25 mouse cellular contexts compared by ENCODE assay signal in genomic region chr11:100500241-100500640, GRCm38 (mm10). TPM values are rescaled to one million over a fixed set of nuclear protein-coding genes. Genes with fewer than 3 reads are reported as not detected.
DNase-seq lines count a peak whose midpoint lies in the region; ATAC-seq and TF ChIP-seq lines count a peak whose summit lies in the region.
"Had no signal": no experiment of that assay in that cellular context is flagged by ENCODE, and none has a peak within 500 bp of the region (broad histone marks: within the 10 kb centered on the region; RNA-seq: fewer than 3 reads in every experiment).

No protein-coding gene starts in this region.

- no peak for ATAC-seq in liver, postnatal 0 days
- ATAC-seq in liver, embryonic 11.5 days (replicated peaks; ENCODE audit: low FRiP score): peak; percentile 73
- peak; percentile 77 for ATAC-seq in liver, embryonic 12.5 days
- ATAC-seq in megakaryocyte-erythroid progenitor cell, adult 5-6 weeks (replicated peaks; ENCODE audit: low FRiP score, low TSS enrichment, poor library complexity, severe bottlenecking): 0 out of 2 replicates have a peak, but pooled peaks have one; percentile 19
- ATAC-seq: CD4-positive, CD25-positive, alpha-beta regulatory T cell, adult 4 months; forebrain, embryonic 13.5 days; forebrain, embryonic 16.5 days; hindbrain, embryonic 16.5 days had no signal

- peak; percentile 24 for DNase-seq in liver
- DNase-seq in liver, postnatal 0 days: no peak
- DNase-seq in liver, embryonic 11.5 days (ENCODE audit: low spot score): no peak
- no peak for DNase-seq in adrenal gland, adult (ENCODE audit: inconsistent age in 2 of 2, low spot score in 1 of 2)
- DNase-seq: adrenal gland, postnatal 10 days; adrenal gland, postnatal 36 days; cerebellum, adult 18-20 months; cerebellum, adult 9-10 months; cerebellum, postnatal 14 days; gastrocnemius, adult 2 months; gastrocnemius, postnatal 14 days; heart, adult 11 months; heart, postnatal 10 days; heart, postnatal 36 days had no signal

- no peak overlapping the region for H3K27ac ChIP-seq in liver, postnatal 0 days (ENCODE audit: low read depth)
- H3K27ac ChIP-seq in liver, embryonic 11.5 days (ENCODE audit: low read depth, low read length): peak overlapping the region; percentile 29; the same call in 1 of the 2 replicates
- H3K27ac ChIP-seq in liver, embryonic 12.5 days: no peak overlapping the region
- H3K27ac ChIP-seq: forebrain, embryonic 13.5 days; gastrocnemius, adult 2 months; heart, embryonic 15.5 days; hindbrain, embryonic 10.5 days; hindbrain, embryonic 13.5 days had no signal

- H3K36me3 ChIP-seq in liver, postnatal 0 days (replicated peaks; ENCODE audit: insufficient read depth, low read length): peaks cover 87% of the 10 kb centered on the region
- H3K36me3 ChIP-seq in liver, embryonic 11.5 days (ENCODE audit: control insufficient read depth, insufficient read depth, low read length): peaks cover 58% of the 10 kb centered on the region
- H3K36me3 ChIP-seq in liver, embryonic 12.5 days: peaks cover 100% of the 10 kb centered on the region

- no peak for TF ChIP-seq CTCF in liver, postnatal 0 days (IDR thresholded peaks at IDR 0.05; ENCODE audit: low read depth)

- no peaks in the 10 kb centered on the region for H3K9me3 ChIP-seq in liver, postnatal 0 days (ENCODE audit: low read length)
- H3K9me3 ChIP-seq in liver, embryonic 11.5 days (ENCODE audit: control insufficient read depth, low read length): no peaks in the 10 kb centered on the region
- no peaks in the 10 kb centered on the region for H3K9me3 ChIP-seq in liver, embryonic 12.5 days (replicated peaks)
- H3K9me3 ChIP-seq: forebrain, embryonic 10.5 days; forebrain, embryonic 13.5 days; heart, embryonic 12.5 days; heart, embryonic 15.5 days; hindbrain, embryonic 10.5 days; hindbrain, embryonic 13.5 days had no signal

- WGBS in liver, postnatal 0 days (ENCODE audit: insufficient replicate concordance): 56% methylated on average over 3 of the region's 3 CpGs
- 57% methylated on average over 3 of the region's 3 CpGs for WGBS in liver, embryonic 11.5 days
- 40% methylated on average over 3 of the region's 3 CpGs for WGBS in liver, embryonic 12.5 days (ENCODE audit: insufficient replicate concordance)

- no peaks in the 10 kb centered on the region for H3K4me1 ChIP-seq in liver, postnatal 0 days (ENCODE audit: insufficient read depth)
- peaks cover 11% of the 10 kb centered on the region for H3K4me1 ChIP-seq in liver, embryonic 11.5 days (replicated peaks; ENCODE audit: control insufficient read depth, insufficient read depth, low read length)
- peaks cover 28% of the 10 kb centered on the region for H3K4me1 ChIP-seq in liver, embryonic 12.5 days
- H3K4me1 ChIP-seq: heart, embryonic 15.5 days; hindbrain, embryonic 13.5 days had no signal

- TF ChIP-seq EP300 in liver, postnatal 0 days (IDR thresholded peaks at IDR 0.05; ENCODE audit: low read depth): no peak

- no peak overlapping the region for H3K4me3 ChIP-seq in liver, postnatal 0 days (ENCODE audit: low read depth, low read length)
- no peak overlapping the region for H3K4me3 ChIP-seq in liver, embryonic 11.5 days (ENCODE audit: low read depth, low read length)
- no peak overlapping the region for H3K4me3 ChIP-seq in liver, embryonic 12.5 days
- H3K4me3 ChIP-seq: forebrain, embryonic 10.5 days; forebrain, embryonic 13.5 days; gastrocnemius, adult 2 months; heart, embryonic 12.5 days; heart, embryonic 15.5 days; hindbrain, embryonic 10.5 days; hindbrain, embryonic 13.5 days had no signal

- H3K9ac ChIP-seq in liver, postnatal 0 days (replicated peaks): no peak overlapping the region
- no peak overlapping the region for H3K9ac ChIP-seq in liver, embryonic 11.5 days (ENCODE audit: low read depth, low read length)
- no peak overlapping the region for H3K9ac ChIP-seq in liver, embryonic 12.5 days
- H3K9ac ChIP-seq: forebrain, embryonic 13.5 days; heart, embryonic 12.5 days; heart, embryonic 15.5 days; hindbrain, embryonic 13.5 days had no signal

- H3K4me2 ChIP-seq in liver, postnatal 0 days (ENCODE audit: low read depth, low read length): no peak overlapping the region
- no peak overlapping the region for H3K4me2 ChIP-seq in liver, embryonic 11.5 days
- H3K4me2 ChIP-seq in liver, embryonic 12.5 days: no peak overlapping the region
- H3K4me2 ChIP-seq: forebrain, embryonic 13.5 days; heart, embryonic 12.5 days; heart, embryonic 15.5 days; hindbrain, embryonic 13.5 days had no signal

- no peaks in the 10 kb centered on the region for H3K27me3 ChIP-seq in liver, postnatal 0 days (ENCODE audit: insufficient read depth, low read length)
- no peaks in the 10 kb centered on the region for H3K27me3 ChIP-seq in liver, embryonic 11.5 days (replicated peaks; ENCODE audit: control insufficient read depth, insufficient read depth, low read length)
- no peaks in the 10 kb centered on the region for H3K27me3 ChIP-seq in liver, embryonic 12.5 days (replicated peaks)
- H3K27me3 ChIP-seq: forebrain, embryonic 13.5 days; heart, embryonic 12.5 days; heart, embryonic 15.5 days; hindbrain, embryonic 13.5 days had no signal

RNA-seq across cellular contexts. Expression of gene Acly, which starts 27.6 kb away (rescaled TPM):
- polyA plus RNA-seq in liver, postnatal 0 days (2015; fragmentation: Nextera tagmentation; extraction: Ambion mirVana): 24.4 and 29.8 TPM in 2 replicates
- 159 and 194 TPM in 2 replicates for polyA plus RNA-seq in liver, embryonic 11.5 days (2014; fragmentation: Nextera tagmentation; extraction: Ambion mirVana)
- 135 and 136 TPM in 2 replicates for polyA plus RNA-seq in liver, embryonic 12.5 days (2016; fragmentation: Nextera tagmentation; extraction: Ambion mirVana)
- 99.9 and 114 TPM in 2 replicates for total RNA-seq in megakaryocyte-erythroid progenitor cell, adult 5-6 weeks (2014; fragmentation: Nextera tagmentation)
- total RNA-seq in megakaryocyte-erythroid progenitor cell, adult 5-6 weeks (2017): 90.6 and 112 TPM in 2 replicates

RNA-seq across cellular contexts. Expression of gene Klhl11, which starts 27.7 kb away (rescaled TPM):
- polyA plus RNA-seq in liver, postnatal 0 days (2015; fragmentation: Nextera tagmentation; extraction: Ambion mirVana): 0.88 and 1.3 TPM in 2 replicates
- 6.3 and 6.7 TPM in 2 replicates for polyA plus RNA-seq in liver, embryonic 11.5 days (2014; fragmentation: Nextera tagmentation; extraction: Ambion mirVana)
- 3.6 and 4.8 TPM in 2 replicates for polyA plus RNA-seq in liver, embryonic 12.5 days (2016; fragmentation: Nextera tagmentation; extraction: Ambion mirVana)
- total RNA-seq in megakaryocyte-erythroid progenitor cell, adult 5-6 weeks (2014; fragmentation: Nextera tagmentation): 10.8 and 14.8 TPM in 2 replicates
- total RNA-seq in megakaryocyte-erythroid progenitor cell, adult 5-6 weeks (2017): 27.9 and 40.8 TPM in 2 replicates

RNA-seq across cellular contexts. Expression of gene Ttc25, which starts 45.2 kb away (rescaled TPM):
- polyA plus RNA-seq in liver, postnatal 0 days (2015; fragmentation: Nextera tagmentation; extraction: Ambion mirVana): 0.11 and 0.22 TPM in 2 replicates
- polyA plus RNA-seq in liver, embryonic 11.5 days (2014; fragmentation: Nextera tagmentation; extraction: Ambion mirVana): 0.18 and 0.26 TPM in 2 replicates
- 0.10 and 0.14 TPM in 2 replicates for polyA plus RNA-seq in liver, embryonic 12.5 days (2016; fragmentation: Nextera tagmentation; extraction: Ambion mirVana)
- total RNA-seq in megakaryocyte-erythroid progenitor cell, adult 5-6 weeks (2014; fragmentation: Nextera tagmentation): not detected in 2 replicates
- not detected in 2 replicates for total RNA-seq in megakaryocyte-erythroid progenitor cell, adult 5-6 weeks (2017)

RNA-seq across cellular contexts. Expression of gene Klhl10, which starts 58.5 kb away (rescaled TPM):
- polyA plus RNA-seq in liver, postnatal 0 days (2015; fragmentation: Nextera tagmentation; extraction: Ambion mirVana): 0.07 TPM in 2 replicates
- 0.31 and 0.36 TPM in 2 replicates for polyA plus RNA-seq in liver, embryonic 11.5 days (2014; fragmentation: Nextera tagmentation; extraction: Ambion mirVana)
- polyA plus RNA-seq in liver, embryonic 12.5 days (2016; fragmentation: Nextera tagmentation; extraction: Ambion mirVana): 0.12 and 0.32 TPM in 2 replicates
- 2.6 TPM in 1 of 2 replicates, not detected in the other for total RNA-seq in megakaryocyte-erythroid progenitor cell, adult 5-6 weeks (2014; fragmentation: Nextera tagmentation)
- total RNA-seq in megakaryocyte-erythroid progenitor cell, adult 5-6 weeks (2017): 1.6 TPM in 1 of 2 replicates, not detected in the other

RNA-seq across cellular contexts. Expression of gene Nt5c3b, which starts 58.6 kb away (rescaled TPM):
- 11.1 and 11.9 TPM in 2 replicates for polyA plus RNA-seq in liver, postnatal 0 days (2015; fragmentation: Nextera tagmentation; extraction: Ambion mirVana)
- polyA plus RNA-seq in liver, embryonic 11.5 days (2014; fragmentation: Nextera tagmentation; extraction: Ambion mirVana): 70.4 and 74.0 TPM in 2 replicates
- 38.3 and 38.6 TPM in 2 replicates for polyA plus RNA-seq in liver, embryonic 12.5 days (2016; fragmentation: Nextera tagmentation; extraction: Ambion mirVana)
- total RNA-seq in megakaryocyte-erythroid progenitor cell, adult 5-6 weeks (2014; fragmentation: Nextera tagmentation): 35.7 and 54.2 TPM in 2 replicates
- total RNA-seq in megakaryocyte-erythroid progenitor cell, adult 5-6 weeks (2017): 25.9 and 33.8 TPM in 2 replicates
